Mouse (Mus musculus) embryonic fibroblast, embryonic 13.5 days (primary cell): ENCODE results near the gene Hoxb1. TPM values are rescaled to one million over a fixed set of nuclear protein-coding genes. Genes with fewer than 3 reads are reported as not detected.

Source experiments
- H3K27ac ChIP-seq: 2 replicates; pipeline ENCODE4 v1.5.1; 2012; ENCODE audit warnings: low read length, control low read depth, inconsistent platforms; ENCODE audit not compliant: insufficient read depth
- H3K4me1 ChIP-seq: 2 replicates; pipeline ENCODE4 v1.6.1; 2011; ENCODE audit warnings: low read length; ENCODE audit not compliant: control insufficient read depth, insufficient read depth
- H3K4me3 ChIP-seq: 2 replicates; pipeline ENCODE4 v1.5.1; 2011; ENCODE audit warnings: mild to moderate bottlenecking, control low read depth, low read length; ENCODE audit not compliant: insufficient read depth
- CTCF ChIP-seq: IDR thresholded peaks from 2 replicates; pipeline ENCODE4 v1.5.1; 2011; ENCODE audit warnings: mild to moderate bottlenecking, control low read depth, low read length, moderate library complexity, borderline replicate concordance; ENCODE audit not compliant: insufficient read depth
- POLR2A ChIP-seq: IDR thresholded peaks from 2 replicates; pipeline ENCODE4 v1.6.1; 2011; ENCODE audit warnings: low read depth, mild to moderate bottlenecking, control low read depth, low read length, moderate library complexity
- polyA plus RNA-seq: library from polyadenylated mRNA; stranded (reverse); fragments of >200 nt; gene quantifications from 2 replicates; pipeline ENCODE4 v1.2.4, GENCODE M21; 2011; ENCODE audit warnings: low read depth; ENCODE audit not compliant: missing spikeins, insufficient read length

The Hoxb1 gene
- polyA plus RNA-seq, 1 experiment = not detected

- TF ChIP-seq CTCF (no peak), POLR2A (no peak)
- Histone ChIP-seq H3K4me3 (peak within 1 kb of the TSS; percentile 6; the same call in 1 of the 2 replicates), H3K4me1 (no peaks in the 10 kb centered on the region), H3K27ac (peak within 1 kb of the TSS; percentile 70)
These were observed 42.4 kb upstream of the Hoxb1 start, which contains the start of gene Hoxb3 for GRCm38 (mm10) chr11:96323154-96323553. Gene Hoxb3 (plus strand): TSS chr11:96323326.

GRCm38 (mm10) chr11:96324125-96324524 lies 41.4 kb upstream of the Hoxb1 start:
- H3K27ac ChIP-seq = peak overlapping the region; percentile 51
- no peak for TF ChIP-seq POLR2A
- TF ChIP-seq CTCF = no peak
- H3K4me1 ChIP-seq = no peaks in the 10 kb centered on the region
- H3K4me3 ChIP-seq = no peak overlapping the region

- no peak overlapping the region; the same call in 1 of the 2 replicates for H3K4me3 ChIP-seq
- H3K27ac ChIP-seq = peak overlapping the region; percentile 51
- H3K4me1 ChIP-seq = no peaks in the 10 kb centered on the region
- no peak for TF ChIP-seq POLR2A
- TF ChIP-seq CTCF = no peak
These were observed 40.6 kb upstream of the Hoxb1 start for GRCm38 (mm10) chr11:96324965-96325364.

- H3K27ac ChIP-seq = peak overlapping the region; percentile 56
- TF ChIP-seq POLR2A (no peak), CTCF (no peak)
- peak overlapping the region; percentile 19; the same call in 1 of the 2 replicates for H3K4me3 ChIP-seq
- H3K4me1 ChIP-seq = no peaks in the 10 kb centered on the region
These were observed 39.8 kb upstream of the Hoxb1 start for GRCm38 (mm10) chr11:96325747-96326212.

- Histone ChIP-seq H3K4me1 (no peaks in the 10 kb centered on the region), H3K4me3 (no peak overlapping the region), H3K27ac (peak overlapping the region; percentile 47; the same call in 1 of the 2 replicates)
- TF ChIP-seq POLR2A (no peak), CTCF (no peak)
These were observed 38.8 kb upstream of the Hoxb1 start for GRCm38 (mm10) chr11:96326705-96327104.

GRCm38 (mm10) chr11:96327122-96327521 lies 38.4 kb upstream of the Hoxb1 start:
- TF ChIP-seq POLR2A = no peak
- TF ChIP-seq CTCF = no peak
- H3K4me3 ChIP-seq = no peak overlapping the region; the same call in 1 of the 2 replicates
- no peaks in the 10 kb centered on the region for H3K4me1 ChIP-seq
- peak overlapping the region; percentile 47 for H3K27ac ChIP-seq

GRCm38 (mm10) chr11:96327750-96328149 lies 37.8 kb upstream of the Hoxb1 start:
- no peak overlapping the region for H3K4me3 ChIP-seq
- H3K27ac ChIP-seq = peak overlapping the region; percentile 53
- no peaks in the 10 kb centered on the region for H3K4me1 ChIP-seq
- TF ChIP-seq POLR2A = no peak
- TF ChIP-seq CTCF = no peak

GRCm38 (mm10) chr11:96328605-96329004 lies 36.9 kb upstream of the Hoxb1 start:
- H3K4me3 ChIP-seq = no peak overlapping the region
- no peaks in the 10 kb centered on the region for H3K4me1 ChIP-seq
- peak overlapping the region; percentile 4; the same call in 1 of the 2 replicates for H3K27ac ChIP-seq
- no peak for TF ChIP-seq CTCF
- no peak for TF ChIP-seq POLR2A

GRCm38 (mm10) chr11:96332105-96332504 lies 33.4 kb upstream of the Hoxb1 start:
- TF ChIP-seq POLR2A (no peak), CTCF (no peak)
- peak overlapping the region; percentile 23 for H3K4me3 ChIP-seq
- no peaks in the 10 kb centered on the region for H3K4me1 ChIP-seq
- H3K27ac ChIP-seq = peak overlapping the region; percentile 81

- peak overlapping the region; percentile 81 for H3K27ac ChIP-seq
These were observed 32.9 kb upstream of the Hoxb1 start for GRCm38 (mm10) chr11:96332618-96333032.

More at GRCm38 (mm10) chr11:96332618-96333032, 32.9 kb upstream of the Hoxb1 start:
- peak overlapping the region; percentile 23 for H3K4me3 ChIP-seq
- no peaks in the 10 kb centered on the region for H3K4me1 ChIP-seq
- 0 out of 2 replicates have a peak, but pooled peaks have one; percentile 15 for TF ChIP-seq POLR2A
- TF ChIP-seq CTCF = no peak
